Mouse (Mus musculus) urinary bladder, postnatal 36 days (tissue): ENCODE data around the gene Six6.

Experiments used
- DNase-seq, 2 experiments: peaks; one replicate each; pipeline ENCODE4 v3.0.0; 2022; ENCODE audit warnings: low spot score in 2 of 2, mixed read lengths in 1 of 2

Gene Six6

DNA sequence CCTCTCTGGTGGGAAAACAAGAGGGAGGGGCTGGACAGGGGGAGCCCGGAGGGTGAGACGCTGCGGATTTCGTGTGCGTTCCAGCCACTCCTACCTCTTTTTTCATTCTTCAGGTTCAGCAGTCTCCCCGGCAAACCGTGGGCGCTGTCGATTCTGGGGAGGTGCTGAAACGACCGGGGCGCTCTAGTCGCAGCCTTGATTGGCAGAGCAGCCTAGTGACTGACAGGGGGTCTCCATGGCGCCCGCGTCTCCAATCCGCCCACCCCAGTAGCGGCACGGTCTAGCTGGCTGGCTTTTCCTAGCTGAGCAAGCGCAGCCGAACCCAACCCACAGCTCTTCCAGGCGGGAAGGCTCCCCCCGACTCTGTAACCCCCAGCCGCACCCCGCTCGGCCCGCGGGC, at the start of gene Six6:
Gene Six6 (plus strand): TSS at position 277 of the 400 bp plus-strand sequence.
- no peak for DNase-seq

- DNase-seq: no peak
Measured at GRCm38 (mm10) chr12:72917159-72917993, 22.3 kb upstream of the Six6 start.

GRCm38 (mm10) chr12:72936751-72937150, 2.9 kb upstream of the Six6 start:
- DNase-seq: no peak

DNA sequence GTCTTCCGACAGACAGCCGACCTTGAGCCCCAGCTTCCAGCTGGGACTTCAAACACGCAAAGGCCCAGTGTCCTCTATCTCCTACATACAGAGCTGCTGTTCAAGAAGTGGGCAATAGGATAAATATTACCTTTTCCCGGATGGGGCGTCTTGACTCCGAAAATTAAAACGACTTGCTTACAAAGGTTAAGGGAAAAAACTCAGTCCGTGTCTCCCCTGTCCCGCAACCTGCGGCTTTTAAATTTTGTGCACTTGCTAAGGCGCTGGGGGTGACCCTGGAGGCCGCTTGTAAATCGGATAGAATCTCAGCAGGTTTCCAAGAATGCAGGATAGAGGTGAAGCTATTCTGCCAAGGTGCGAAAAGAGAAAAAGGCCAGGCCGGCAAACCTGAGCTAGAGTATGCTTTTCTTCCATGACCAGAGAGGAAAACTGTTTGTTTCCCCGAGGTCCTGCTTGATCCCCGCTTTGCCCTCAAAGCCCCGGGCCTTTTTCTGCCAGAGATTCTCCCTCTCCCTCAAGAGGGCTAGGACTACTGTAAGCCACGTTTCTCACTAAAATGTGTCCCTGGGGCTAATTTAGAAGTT, 2.1 kb upstream of the Six6 start:
- DNase-seq: no peak

- no peak for DNase-seq
Measured at GRCm38 (mm10) chr12:72938176-72938575, 1.5 kb upstream of the Six6 start.

DNA sequence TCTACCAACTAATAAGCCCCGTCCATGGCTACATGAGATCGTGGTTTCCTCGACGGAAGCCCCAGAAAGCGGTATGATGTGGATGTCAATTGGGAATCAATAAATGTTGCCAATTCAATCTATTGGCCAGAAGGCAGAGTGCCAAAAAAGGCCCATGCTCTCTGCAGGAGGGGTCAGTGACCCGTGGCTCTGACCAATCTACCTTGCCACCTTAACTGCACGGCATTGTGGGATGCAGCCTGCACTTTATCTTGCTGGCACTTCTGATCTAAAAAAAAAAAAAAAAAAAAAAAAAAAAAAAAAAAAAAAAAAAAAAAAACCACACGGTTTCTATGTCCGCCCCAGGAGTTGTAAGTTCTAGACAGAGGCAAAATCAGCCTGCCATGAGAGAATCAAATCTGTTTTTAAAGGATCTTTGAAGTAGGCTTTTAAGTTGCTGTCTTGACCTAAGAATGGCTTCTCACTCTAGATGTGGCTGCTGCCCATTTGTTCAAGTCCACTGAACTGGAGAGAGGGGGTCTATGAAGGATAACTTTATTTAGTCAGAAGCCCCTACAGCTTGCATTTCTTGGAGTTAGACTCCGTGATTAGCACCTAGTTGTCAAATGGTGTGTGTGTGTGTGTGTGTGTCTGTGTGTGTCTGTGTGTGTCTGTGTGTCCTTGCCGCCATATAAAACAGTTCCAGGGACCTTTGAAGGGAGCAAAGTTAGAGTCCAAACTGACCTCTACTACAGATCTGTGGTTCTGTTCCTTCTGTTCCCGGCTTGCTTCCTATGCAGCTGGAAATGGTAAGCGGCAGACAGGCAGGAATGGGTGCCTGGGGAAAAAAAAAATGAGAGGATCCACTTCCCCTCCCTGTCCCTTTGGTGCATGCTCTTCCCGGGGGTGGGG, 847 bp upstream of the Six6 start:
- no peak for DNase-seq

DNA sequence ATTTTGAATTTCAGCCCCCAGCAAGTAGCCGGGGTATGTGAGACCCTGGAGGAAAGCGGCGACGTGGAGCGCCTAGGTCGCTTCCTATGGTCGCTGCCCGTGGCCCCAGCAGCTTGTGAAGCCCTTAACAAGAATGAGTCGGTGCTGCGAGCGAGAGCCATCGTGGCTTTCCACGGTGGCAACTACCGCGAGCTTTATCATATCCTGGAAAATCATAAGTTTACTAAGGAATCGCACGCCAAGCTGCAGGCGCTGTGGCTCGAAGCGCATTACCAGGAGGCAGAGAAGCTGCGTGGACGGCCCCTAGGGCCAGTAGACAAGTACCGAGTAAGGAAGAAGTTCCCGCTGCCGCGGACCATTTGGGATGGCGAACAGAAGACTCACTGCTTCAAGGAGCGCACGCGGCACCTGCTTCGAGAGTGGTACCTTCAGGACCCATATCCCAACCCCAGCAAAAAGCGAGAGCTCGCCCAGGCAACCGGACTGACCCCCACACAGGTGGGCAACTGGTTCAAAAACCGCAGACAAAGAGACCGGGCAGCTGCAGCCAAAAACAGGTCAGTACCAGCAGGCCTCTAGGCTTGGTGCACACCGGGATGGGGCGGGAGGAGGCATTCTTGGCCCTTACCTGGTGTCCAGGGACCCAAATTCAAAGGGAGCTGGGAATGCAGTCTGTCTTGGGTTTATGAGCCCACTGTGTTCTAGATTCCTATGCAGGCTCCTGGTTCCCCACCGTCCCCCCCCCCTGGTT, 554 bp downstream of the Six6 start, which contains the start of gene 4930447C04Rik:
Gene 4930447C04Rik (minus strand): TSS at position 704 of the 751 bp plus-strand sequence.
- no peak for DNase-seq

GRCm38 (mm10) chr12:72940822-72941397, 1.2 kb downstream of the Six6 start:
- no peak for DNase-seq

GRCm38 (mm10) chr12:72941398-72942051, 1.8 kb downstream of the Six6 start:
- no peak for DNase-seq

DNA sequence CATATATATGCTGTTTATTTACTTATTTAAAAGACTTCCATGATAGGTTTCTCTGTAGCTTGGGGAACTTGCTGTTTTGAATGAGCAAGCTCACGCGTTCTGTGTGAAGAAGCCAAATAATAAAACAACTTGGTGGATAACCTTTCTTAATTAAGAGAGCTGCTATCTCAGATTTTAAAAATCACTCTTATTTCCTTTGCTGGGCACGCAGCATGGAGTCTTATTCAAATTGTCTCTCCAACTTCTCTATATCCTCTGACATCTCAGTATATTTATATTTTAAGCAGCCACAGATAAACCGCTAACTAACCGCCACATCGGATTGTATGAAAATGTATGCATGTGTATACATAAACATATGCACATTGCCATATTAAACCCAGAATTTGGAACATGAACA, 2.5 kb downstream of the Six6 start:
- DNase-seq: no peak

GRCm38 (mm10) chr12:72943574-72944110, 4.0 kb downstream of the Six6 start:
- DNase-seq: no peak

DNA sequence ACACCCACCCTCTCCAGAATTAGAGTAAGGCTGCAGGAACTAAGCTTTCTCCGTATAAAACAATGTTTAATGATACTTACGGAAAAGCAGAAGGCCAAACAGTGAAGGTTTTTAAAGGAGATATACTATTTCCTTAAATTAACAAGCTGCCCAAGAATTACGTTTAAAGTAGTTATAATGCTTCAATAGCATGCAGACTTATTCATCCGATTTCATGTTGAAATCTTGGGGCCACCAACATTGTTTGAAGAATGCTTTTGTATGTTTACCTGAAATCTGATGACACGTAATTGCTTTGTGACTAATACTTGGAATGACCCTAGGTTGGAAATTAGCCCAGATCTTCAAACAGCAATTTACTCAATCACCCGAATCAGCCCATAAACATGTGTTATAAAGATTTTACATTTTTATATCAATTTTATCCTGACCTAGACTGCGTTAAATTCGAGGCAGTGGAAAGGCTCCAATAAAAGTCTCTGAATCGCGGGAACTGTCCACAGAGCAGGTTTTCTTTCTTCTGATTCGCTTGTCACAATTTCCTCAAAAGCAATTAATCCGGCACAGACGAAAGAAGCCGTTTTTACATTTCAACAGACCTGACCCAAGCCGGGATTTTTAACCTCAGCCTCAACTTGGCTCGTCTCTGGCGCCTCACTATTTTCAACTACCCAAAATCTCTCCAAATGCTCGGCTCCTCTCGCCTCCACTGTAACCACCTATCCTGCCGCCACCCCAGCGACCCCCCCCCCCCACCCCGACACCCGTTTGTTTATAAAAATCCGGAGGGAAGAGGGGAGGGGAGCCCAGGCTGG, 4.9 kb downstream of the Six6 start:
- no peak for DNase-seq

- no peak for DNase-seq
Measured at GRCm38 (mm10) chr12:72945301-72946063, 5.8 kb downstream of the Six6 start.

- DNase-seq: no peak
Measured at GRCm38 (mm10) chr12:72946064-72946395, 6.3 kb downstream of the Six6 start.

DNA sequence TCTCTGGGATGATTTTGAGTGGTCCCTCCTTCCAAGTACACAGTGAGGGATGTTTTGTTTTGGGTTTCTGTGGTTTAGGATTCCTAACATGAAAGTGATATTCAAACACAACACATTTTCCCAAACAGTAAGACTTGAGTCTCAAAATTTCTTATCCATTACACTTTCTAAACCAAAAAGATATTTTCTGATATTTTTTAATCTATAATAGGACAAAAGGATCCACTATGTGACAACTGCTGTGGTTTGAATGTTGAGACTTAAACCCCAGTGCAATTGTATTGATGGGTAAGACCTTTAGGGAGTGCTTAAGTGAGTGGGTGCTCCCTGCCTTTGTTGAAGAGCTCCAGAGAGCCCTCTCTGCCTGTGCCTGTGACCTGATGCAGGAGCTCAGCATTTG, 7.1 kb downstream of the Six6 start:
- no peak for DNase-seq

DNA sequence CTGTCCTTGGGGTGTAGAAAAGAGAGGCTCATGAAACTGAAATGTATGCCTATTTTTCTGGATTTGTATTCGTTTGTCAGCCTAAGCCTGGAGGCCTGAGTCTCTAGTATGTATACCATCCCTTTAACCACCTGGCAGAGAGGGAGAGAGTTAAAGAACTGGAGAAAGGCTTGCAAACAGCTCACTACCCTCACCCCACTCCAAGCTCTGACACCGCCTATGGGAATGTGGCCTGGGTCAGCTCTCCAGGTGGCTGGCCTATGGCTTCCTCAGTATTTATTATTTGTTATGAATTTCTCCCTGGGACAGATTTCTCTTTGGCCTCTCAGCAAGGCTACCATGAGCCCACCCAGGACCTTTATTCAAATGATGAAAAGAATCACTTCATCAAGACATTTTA, 7.6 kb downstream of the Six6 start:
- no peak for DNase-seq

GRCm38 (mm10) chr12:72953089-72953488, 13.4 kb downstream of the Six6 start:
- DNase-seq: no peak

- no peak for DNase-seq
Measured at GRCm38 (mm10) chr12:72953858-72954257, 14.2 kb downstream of the Six6 start.

GRCm38 (mm10) chr12:72954906-72955305, 15.2 kb downstream of the Six6 start:
- no peak for DNase-seq
